Mouse (Mus musculus) layer of hippocampus, postnatal 36 days (tissue): Measurements from ENCODE around the gene Cnih3. TPM values are rescaled to one million over a fixed set of nuclear protein-coding genes. Genes with fewer than 3 reads are reported as not detected.

ENCODE experiments used
- DNase-seq, 2 experiments: peaks; one replicate each; pipeline ENCODE4 v3.0.0; 2022
- total RNA-seq, 2 experiments: library from RNA; stranded (reverse); gene quantifications; 2 replicates each; pipeline ENCODE4 v1.2.3; 2021

Gene Cnih3
- total RNA-seq, 2 experiments from 2014 or later = 53.4 to 66.8 TPM

DNA sequence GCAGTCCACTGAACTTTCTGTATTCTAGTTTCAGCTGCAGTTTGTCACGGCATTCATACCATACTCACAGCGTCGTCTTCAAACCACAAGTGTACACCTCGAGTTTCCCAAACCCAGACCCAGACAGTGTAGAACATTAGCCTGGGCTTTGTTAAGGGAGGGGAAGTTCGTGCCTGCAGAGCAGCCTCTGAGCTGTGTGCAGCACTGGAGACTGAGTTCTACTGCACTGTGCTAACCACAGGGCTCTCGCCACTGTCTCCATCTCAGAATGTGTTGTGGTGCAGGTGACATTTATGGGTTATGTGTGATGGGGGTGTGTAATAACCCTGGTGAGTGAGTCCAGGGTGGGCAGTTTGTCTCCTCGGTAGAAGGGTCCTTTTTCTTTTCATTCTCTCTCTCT is 104.5 kb downstream of the Cnih3 start:
- DNase-seq = no peak

DNA sequence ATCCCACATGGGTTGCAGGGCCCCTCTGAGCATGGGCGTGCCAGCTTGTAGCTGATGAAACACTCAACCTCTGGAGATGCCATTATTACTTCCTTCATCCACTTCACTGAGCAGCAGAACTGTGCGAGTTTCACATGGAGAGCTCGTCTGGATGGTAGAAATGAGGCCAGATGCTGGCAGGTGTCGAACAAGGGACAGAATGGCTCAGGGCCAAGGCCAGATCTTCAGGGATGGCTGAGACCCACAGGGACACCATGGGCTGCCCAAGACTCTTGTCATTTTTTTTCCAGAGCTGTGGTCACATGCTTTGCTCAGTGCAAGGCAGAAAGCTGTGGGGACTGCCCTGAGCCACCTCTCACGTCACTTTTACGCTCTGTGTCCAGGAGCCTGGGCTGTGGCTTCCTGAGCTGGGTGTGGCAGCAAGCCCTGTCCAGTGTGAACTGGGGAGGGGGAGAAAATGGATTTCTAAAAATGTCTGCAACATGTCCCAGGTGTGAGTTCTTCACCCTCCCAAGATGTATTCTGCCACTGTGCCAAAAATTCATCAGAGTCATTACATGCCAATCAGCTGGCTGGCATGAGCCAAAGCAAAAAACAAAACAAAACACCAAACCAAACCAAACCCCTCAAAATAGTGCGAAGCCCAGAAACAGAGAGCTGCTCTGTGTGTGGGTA is 107.1 kb downstream of the Cnih3 start:
- DNase-seq = no peak

DNA sequence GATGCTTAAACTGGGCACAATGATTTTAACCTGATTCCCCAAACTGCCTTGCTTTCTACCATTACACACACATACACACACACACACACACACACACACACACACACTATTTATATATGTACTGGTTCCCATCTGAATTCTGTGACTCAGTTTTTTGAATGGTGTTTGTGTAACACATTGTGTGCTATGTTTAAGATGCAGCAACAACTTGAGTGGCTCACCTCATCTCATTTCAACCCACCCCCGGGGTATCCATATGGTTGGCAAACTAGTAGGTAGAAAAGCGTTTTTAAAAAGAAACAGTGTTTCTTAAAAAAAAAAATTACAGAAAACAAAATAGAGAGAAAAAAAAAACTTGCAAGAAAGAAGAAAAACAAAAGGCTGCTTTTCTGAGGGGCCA is 107.9 kb downstream of the Cnih3 start:
- no peak for DNase-seq

DNA sequence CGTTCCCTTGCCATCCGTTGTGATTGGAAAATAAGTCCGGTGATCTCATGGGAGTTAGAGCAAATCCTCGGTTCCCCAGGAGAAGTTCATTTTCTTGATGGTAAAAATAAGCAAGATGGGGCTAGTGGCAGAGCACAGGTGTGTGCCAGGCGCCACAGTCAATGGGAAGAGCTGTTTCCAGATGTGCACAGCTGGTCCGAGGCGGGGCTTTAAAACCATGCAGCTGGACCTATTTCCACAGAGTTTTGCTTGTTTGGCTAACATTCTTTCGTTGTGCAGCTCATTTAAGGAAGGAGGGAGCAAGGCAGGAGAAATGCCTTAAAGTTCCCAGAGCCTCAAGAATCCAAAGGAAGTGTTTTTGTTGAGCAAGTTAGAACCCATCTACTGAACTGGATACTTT is 109.1 kb downstream of the Cnih3 start:
- no peak for DNase-seq

DNA sequence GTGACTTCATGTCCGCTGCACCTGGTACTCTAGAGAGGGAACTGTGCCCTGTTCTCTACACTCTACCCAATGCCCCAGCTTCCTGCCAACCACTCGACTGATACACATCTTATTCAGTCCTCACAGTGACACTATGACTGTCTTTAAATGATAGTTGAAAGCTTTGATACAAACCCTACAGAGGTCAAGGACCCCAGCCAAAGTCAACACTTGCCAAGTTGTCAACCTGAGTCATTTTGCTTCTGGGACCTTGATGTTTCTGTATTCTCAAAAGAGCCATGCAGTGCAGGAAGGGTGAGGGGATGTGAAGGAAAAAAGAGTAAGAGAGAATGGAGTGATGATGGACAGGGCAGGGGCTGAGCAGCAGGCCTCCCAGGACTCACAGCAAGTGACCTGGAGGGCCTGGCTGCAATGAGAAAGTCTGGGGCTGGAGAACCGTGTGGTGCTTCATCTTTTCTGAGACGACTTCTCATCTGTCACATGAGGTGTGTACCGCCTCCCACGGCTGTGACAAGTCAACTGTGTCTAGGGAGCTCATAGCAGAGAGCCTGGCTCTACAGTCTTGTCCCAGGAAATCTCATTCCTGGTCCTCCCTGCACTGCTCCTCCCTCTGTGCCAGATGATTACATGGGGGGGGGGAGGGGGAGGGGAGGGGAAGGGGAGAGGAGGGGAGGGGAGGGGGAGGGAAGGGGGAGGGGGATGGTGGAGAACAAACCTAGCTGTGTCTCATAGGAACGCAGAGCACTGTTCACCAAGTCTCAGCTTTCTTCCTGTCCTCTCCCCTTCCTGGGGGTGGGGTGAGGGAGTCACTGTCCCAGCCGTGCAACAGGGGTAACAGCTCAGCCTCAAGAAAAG is 109.8 kb downstream of the Cnih3 start:
- DNase-seq = peak in 1 of 2 experiments; percentile 32

DNA sequence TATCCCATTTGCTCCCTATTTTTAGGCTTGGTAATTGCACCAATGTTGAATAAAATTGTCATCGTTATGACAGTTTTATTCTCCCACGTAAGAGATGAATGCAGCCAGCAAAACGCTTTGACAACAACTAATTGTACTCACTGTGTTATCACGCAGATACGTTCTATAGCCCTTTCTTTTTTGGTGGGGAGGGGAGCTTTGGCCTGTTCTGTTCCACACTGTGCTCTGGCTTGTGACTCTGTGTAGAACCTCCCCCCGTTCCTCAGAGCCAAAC is 110.4 kb downstream of the Cnih3 start:
- DNase-seq = peak in 1 of 2 experiments; percentile 26

DNA sequence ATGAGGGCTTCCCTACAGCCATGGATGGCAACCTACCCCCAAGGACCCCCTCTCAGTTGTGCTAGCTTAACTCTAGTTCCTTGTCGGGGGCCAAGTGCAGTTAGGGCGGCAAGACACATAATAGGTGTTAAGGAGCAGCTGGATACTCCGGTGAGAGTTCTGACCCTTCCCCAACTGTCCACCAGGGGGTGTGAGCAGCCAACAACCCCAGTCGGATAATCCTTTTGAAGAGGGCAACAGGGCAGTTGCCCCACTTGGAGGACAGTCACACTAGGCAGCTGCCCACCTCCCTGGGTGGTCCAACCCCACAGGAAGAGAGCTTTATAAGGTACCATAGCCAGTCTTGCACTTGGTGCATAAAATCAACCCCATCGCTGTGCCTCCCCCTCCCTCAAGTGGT is 112.6 kb downstream of the Cnih3 start:
- DNase-seq = no peak

DNA sequence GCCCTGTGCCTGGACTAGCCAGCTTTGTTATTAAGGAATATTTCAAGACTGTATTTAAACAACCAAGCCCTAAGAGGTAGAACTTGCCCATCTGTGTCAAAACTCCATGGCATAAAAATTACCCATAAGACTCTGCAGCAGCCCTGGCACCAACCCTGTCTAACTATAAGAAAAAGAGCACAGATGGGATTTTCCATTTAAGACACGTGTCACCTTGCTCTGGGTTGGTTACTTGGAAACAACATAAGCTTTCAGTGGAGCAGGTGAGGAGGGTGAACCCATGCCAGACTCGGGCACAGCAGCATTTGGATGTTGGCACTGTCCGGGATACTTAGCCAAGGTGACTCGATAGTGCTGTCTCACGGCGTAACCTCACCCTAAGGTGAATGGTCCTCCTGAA is 113.6 kb downstream of the Cnih3 start:
- no peak for DNase-seq

DNA sequence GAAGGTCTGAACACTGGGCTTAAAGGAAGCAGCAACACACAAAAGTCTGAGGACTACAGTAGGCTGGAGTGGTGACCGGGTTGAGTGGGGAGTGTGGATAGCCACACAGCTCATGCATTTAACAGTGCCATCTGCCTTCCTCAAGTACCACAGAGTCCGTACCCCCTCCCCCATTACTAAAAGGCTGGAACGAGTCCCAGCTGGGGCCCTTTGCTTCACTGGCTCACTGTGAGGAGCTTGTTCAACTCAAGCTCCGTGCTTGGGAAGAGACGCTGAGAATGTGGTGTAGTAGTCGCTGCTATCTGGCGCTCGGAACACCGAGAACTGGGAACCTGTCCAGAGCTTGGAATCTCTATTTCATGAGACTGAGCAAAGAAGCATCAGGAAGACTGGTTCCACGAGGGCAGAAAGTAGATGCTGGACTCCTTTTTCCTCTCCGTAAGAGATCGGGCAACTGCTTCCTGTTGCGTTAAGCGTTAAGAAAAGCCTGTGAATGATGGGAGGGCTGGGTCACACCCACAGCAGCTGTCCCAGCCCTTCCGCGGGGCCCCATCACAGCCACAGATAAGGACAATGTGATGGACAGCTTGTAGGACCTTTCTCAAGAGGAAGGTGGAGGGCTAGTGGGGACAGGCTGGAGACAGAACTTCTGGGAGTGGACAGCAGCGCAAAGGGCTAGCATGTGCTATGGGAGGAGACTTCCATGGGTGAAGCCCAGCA is 114.3 kb downstream of the Cnih3 start:
- peak; percentile 60 to 67 for DNase-seq

DNA sequence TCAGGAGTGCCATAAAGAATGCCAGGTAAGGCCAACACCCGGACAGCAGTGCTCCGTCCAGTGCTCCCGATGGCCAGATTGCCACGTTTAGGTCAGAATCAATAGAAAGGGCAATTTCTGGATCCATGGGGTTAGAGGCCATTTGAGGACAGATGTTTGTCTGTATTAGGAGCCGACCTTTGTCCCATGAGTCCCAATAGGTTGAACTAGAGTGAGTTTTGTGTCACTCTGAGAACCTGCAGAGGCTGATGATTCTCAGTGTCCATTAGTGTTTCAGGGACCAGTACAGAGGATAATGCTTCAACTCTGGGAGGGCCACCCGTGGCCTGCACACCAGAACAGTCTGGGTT is 114.9 kb downstream of the Cnih3 start:
- DNase-seq = no peak

DNA sequence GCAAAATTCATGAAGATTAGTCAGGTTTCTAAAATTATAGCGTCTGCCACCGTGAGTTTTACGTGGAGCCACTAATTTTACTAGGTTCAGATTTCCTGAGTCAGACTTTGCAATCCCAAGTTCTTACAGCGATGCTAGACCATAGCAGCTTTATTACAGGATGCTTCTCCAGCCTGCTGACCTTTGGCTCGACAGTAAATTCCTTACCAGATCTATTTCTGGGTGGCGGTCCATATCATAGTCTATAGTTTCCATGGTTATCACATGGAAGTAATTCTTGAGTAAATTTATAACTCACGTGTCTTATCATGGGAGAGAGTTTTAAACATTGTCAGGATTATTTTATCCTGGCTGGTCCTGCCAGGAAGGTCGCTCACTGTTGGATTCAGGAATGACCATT is 117.0 kb downstream of the Cnih3 start:
- DNase-seq = no peak

DNA sequence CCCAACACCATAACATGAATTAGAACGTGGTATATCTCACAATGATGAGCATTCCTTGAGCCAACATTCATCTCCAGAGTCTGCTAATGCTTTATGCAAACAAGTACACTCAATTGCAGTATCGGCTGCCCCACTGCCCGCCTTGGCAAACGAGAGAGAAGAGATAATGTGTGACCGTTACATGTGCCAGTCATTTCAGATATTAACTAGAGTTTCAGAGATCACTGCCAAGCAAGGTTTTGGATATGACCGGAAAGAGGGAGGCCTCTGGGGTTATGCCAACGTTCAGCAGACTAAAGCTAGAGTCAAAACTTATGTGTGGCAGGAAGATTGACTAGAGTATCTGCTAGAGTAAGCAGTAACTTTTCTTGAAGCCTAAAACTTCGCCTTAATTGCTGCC is 123.7 kb downstream of the Cnih3 start:
- DNase-seq = no peak

DNA sequence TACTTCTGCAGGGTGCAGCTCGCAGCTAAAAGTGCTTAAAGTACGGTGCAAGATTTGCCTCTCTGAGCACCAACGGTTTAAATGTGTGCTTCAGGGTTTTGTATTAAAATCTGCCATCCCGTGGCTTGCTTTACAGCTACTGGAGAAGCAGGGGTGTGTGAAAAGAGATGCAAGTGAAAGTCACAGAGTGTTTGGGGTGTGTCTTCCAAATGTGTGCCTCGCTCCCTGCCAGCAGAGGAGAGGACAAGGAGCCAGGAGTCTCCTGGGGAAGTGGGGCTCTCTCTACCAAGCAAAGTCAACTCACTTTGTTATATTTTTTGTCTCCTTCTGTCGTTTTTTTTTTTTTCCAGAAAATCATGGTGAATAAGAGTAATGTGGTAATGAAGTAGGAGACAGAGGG is 124.1 kb downstream of the Cnih3 start:
- DNase-seq = no peak

DNA sequence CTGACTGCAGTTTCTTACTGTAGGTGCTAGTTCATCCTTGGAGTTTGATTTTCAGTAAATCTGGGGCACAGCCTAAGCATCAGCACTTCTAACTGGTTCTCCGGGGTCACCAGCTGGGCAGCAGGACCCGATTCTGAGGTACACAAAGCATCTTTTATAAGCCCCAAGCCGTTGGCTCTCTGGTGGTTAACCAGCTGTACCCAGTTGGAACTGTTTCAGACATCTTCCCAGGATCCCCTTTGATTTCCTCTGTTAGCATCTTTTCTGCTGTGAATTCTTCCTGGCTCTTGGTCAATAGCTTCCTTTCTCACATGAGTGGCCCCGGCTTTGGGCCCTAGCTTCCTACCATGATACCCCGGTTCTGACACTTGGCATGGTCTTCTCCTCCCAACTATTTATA is 132.3 kb downstream of the Cnih3 start:
- no peak for DNase-seq

DNA sequence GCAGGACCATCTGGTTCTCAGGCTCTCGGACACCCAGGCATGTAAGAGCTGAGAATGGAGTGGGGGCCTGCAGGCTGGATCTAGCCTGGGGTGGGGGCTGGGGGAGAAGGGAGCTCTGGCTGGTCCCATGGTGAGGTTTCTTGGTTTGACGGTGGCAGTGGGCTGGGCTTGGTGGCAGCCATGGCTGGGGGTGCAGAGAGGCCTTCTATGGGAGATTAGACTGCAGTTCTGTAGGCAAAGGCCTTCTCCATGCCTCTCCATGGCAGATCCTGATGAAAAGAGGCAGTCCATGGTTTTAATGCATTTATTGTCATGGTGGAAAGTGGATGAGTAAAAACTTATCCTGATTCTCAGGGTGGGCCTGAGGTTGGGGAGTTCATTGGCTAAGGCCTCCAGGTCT is 151.0 kb downstream of the Cnih3 start:
- no peak for DNase-seq

DNA sequence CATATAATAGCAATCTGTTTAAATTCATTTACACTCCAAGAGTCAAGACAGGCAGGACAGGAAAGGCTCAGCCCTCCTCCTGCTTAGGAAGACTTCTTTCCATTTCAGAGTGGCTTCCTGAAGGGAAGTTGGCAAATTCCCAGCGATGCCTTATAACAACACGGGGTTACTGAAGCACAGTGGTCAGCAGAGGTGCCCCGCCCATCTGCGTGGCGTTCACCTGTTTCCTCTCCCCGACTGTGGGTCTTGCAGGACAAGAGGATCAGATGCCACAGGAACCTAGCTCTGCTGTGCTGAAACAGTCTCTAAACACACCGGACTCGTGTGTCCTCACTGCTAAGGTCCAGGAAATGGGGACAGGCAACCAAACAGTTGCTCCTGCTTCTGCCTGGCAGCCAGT is 152.9 kb downstream of the Cnih3 start:
- no peak for DNase-seq

Other genes starting within 250 kb of the Cnih3 start
- gene Nvl, start 208.4 kb upstream of the Cnih3 start, total RNA-seq = 10 to 100 TPM; 32.4 to 38.1 TPM
- gene Cnih4, start 207.9 kb upstream of the Cnih3 start, total RNA-seq = 10 to 100 TPM; 28.7 to 33.1 TPM
- gene Wdr26, start 140.6 kb upstream of the Cnih3 start, total RNA-seq = 100 to 1,000 TPM; 119 to 122 TPM
- under 1 TPM; 0.20 to 0.25 TPM for gene Ccdc121, start 158.8 kb downstream of the Cnih3 start, total RNA-seq
- under 1 TPM; 0.22 to 0.76 TPM for gene Dnah14, start 223.9 kb downstream of the Cnih3 start, total RNA-seq